Mouse (Mus musculus) forebrain, embryonic 12.5 days (tissue): Measurements from ENCODE around the gene Glt8d2. TPM values are rescaled to one million over a fixed set of nuclear protein-coding genes. Genes with fewer than 3 reads are reported as not detected.
"Not testable (repeated sequence)": the region's sequence is repeated elsewhere in the genome, so short reads cannot be mapped to it uniquely, and the experiment has no call there.

Experiments
- ATAC-seq: fragments of 200-750 bp; cut with Nextera tagmentation; 2 replicates; pipeline ENCODE4 v1.8.0; 2017; ENCODE audit warnings: moderate TSS enrichment; ENCODE audit not compliant: low FRiP score
- H3K27ac ChIP-seq: fragments of 300-500 bp; sonication (generic); 2 replicates; pipeline ENCODE4 v1.5.1; 2016; ENCODE audit warnings: mild to moderate bottlenecking
- H3K27me3 ChIP-seq: fragments of 300-500 bp; sonication (generic); 2 replicates; pipeline ENCODE4 v1.6.1; 2016; ENCODE audit warnings: mild to moderate bottlenecking
- H3K36me3 ChIP-seq: fragments of 300-500 bp; sonication (generic); replicated peaks from 2 replicates; pipeline ENCODE4 v1.6.1; 2016; ENCODE audit warnings: mild to moderate bottlenecking
- H3K4me1 ChIP-seq: fragments of 300-500 bp; sonication (generic); 2 replicates; pipeline ENCODE4 v1.6.1; 2016
- H3K4me2 ChIP-seq: fragments of 300-500 bp; sonication (generic); 2 replicates; pipeline ENCODE4 v1.6.1; 2016; ENCODE audit warnings: mild to moderate bottlenecking, moderate library complexity
- H3K4me3 ChIP-seq: fragments of 300-500 bp; sonication (generic); replicated peaks from 2 replicates; pipeline ENCODE4 v1.5.1; 2016; ENCODE audit warnings: mild to moderate bottlenecking
- H3K9ac ChIP-seq: fragments of 300-500 bp; sonication (generic); 2 replicates; pipeline ENCODE4 v1.6.1; 2016; ENCODE audit warnings: mild to moderate bottlenecking
- H3K9me3 ChIP-seq: fragments of 300-500 bp; sonication (generic); 2 replicates; pipeline ENCODE4 v1.6.1; 2016
- WGBS: fragments of 180-500 bp; shearing (Covaris S2); methylation state at CpG from one replicate; pipeline ENCODE4 v1.1.7; 2016; 5-methylcytosine and 5-hydroxymethylcytosine counted together
- polyA plus RNA-seq: library from polyadenylated mRNA; unstranded; fragments of >200 nt; fragmentation: Nextera tagmentation; extraction: Ambion mirVana; gene quantifications from 2 replicates; pipeline ENCODE4 v1.2.1, GENCODE M21; 2016

The Glt8d2 gene
- polyA plus RNA-seq, 1 experiment from 2014 or later: 2.9 TPM

DNA sequence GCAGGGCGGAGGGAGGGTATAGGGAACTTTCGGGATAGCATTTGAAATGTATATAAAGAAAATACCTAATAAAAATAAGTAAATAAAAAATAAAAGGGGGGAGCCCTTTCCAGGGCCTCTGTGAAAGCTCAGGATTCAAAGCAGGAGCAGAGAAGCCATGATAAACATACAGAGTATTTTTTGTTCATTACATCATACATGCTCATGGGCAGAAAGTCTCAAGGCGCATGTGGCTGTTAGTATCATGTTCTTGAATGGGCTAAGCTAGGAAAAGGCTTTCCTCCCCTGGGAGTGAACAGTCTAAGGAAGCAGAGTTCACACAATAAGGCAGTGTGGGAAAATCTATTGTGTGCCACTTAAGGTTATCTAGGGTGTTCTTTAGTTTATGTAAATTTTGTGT lies 54.1 kb downstream of the Glt8d2 start:
- H3K27ac ChIP-seq: no peak overlapping the region
- peaks cover 5% of the 10 kb centered on the region for H3K4me1 ChIP-seq
- H3K4me2 ChIP-seq: no peak overlapping the region
- H3K4me3 ChIP-seq: no peak overlapping the region
- H3K9ac ChIP-seq: no peak overlapping the region
- H3K36me3 ChIP-seq: peaks cover 77% of the 10 kb centered on the region
- H3K9me3 ChIP-seq: no peaks in the 10 kb centered on the region
- H3K27me3 ChIP-seq: no peaks in the 10 kb centered on the region
- WGBS: 95% methylated on average over 3 of the region's 3 CpGs
- no peak for ATAC-seq

- Histone ChIP-seq H3K4me2 (no peak overlapping the region), H3K9ac (no peak overlapping the region), H3K9me3 (no peaks in the 10 kb centered on the region), H3K36me3 (peaks cover 58% of the 10 kb centered on the region), H3K27ac (no peak overlapping the region), H3K4me1 (peaks cover 15% of the 10 kb centered on the region), H3K27me3 (no peaks in the 10 kb centered on the region), H3K4me3 (no peak overlapping the region)
- ATAC-seq: no peak
- WGBS: 98% methylated on average over 7 of the region's 7 CpGs
Observed at GRCm38 (mm10) chr10:82634348-82634747, 56.1 kb downstream of the Glt8d2 start.

DNA sequence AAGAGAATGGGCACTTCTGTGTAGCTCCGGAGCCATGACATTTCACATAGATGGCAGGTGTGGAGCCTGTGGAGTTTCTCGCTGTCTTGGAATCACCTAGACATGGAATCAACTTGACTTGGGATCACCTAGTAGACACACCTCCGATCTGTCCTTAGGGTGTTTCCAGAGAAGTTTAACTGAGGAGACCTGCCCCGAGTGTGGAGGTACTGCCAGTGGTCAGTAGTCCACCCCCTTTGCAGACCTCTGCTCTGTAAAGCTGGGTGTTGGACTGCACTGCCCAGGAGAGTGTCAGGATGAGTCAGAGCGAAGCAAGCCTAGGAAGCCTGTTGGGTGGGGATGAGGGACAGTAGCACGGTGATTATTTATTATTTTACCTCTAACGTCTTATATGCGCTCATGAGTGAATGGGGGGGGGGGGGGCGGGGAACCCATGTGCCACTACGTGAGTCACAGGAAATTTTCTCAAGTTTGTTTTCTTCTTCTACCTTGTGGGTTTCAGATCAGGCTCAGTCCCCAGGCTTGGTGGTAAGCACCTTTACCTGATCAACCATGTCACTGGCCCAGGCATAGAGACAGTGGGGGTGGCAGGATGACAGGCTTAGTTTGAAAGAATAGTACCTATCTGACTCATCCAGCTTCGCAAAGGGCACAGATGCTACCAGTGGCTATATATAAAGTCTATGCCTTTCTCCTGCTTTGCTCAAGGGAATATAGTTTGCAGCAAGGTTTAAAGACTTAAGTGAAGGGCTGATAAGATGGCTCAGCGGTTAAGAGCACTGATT lies 57.8 kb downstream of the Glt8d2 start:
- Histone ChIP-seq H3K4me2 (no peak overlapping the region), H3K27me3 (no peaks in the 10 kb centered on the region), H3K9me3 (no peaks in the 10 kb centered on the region), H3K36me3 (peaks cover 44% of the 10 kb centered on the region), H3K4me1 (peaks cover 19% of the 10 kb centered on the region), H3K9ac (no peak overlapping the region), H3K27ac (no peak overlapping the region), H3K4me3 (no peak overlapping the region)
- no peak for ATAC-seq
- 99% methylated on average over 12 of the region's 12 CpGs for WGBS

- no peak for ATAC-seq
- H3K9ac ChIP-seq: 0 out of 2 replicates have a peak overlapping the region, but pooled peaks have one; percentile 89
- peak overlapping the region; percentile 78 for H3K4me3 ChIP-seq
- no peaks in the 10 kb centered on the region for H3K27me3 ChIP-seq
- peaks cover 19% of the 10 kb centered on the region for H3K4me1 ChIP-seq
- peak overlapping the region; percentile 75 for H3K4me2 ChIP-seq
- WGBS: 80% methylated on average over 7 of the region's 7 CpGs
- no peak overlapping the region for H3K27ac ChIP-seq
- peaks cover 32% of the 10 kb centered on the region for H3K36me3 ChIP-seq
- H3K9me3 ChIP-seq: no peaks in the 10 kb centered on the region
Observed at GRCm38 (mm10) chr10:82631133-82631532, 59.3 kb downstream of the Glt8d2 start.

DNA sequence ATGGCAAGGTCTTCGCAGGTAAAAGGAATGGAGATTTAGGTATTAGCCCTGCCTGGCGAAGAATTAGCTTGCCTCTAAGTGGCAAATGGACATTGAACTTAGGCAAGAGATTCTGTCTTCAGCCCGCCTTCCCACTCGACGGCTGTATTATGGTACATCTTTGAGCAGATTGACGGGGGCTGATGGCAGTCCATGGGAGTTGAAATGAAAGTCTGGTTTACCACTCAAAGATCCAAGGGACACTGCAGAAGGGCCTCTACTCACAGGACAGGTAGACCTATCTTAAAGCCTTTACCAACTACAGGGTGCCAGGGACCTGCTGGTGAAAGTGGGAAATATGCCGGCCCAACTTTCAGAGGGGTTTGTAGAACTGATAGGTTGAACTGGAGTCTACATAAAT lies 60.0 kb downstream of the Glt8d2 start:
- ATAC-seq: no peak
- peak overlapping the region; percentile 78 for H3K4me3 ChIP-seq
- H3K9ac ChIP-seq: peak overlapping the region; percentile 89
- whole genome bisulfite sequencing: 25% methylated on average over 7 of the region's 7 CpGs
- H3K4me2 ChIP-seq: peak overlapping the region; percentile 75
- peaks cover 19% of the 10 kb centered on the region for H3K4me1 ChIP-seq
- no peaks in the 10 kb centered on the region for H3K9me3 ChIP-seq
- H3K27ac ChIP-seq: no peak overlapping the region
- no peaks in the 10 kb centered on the region for H3K27me3 ChIP-seq
- H3K36me3 ChIP-seq: peaks cover 30% of the 10 kb centered on the region

DNA sequence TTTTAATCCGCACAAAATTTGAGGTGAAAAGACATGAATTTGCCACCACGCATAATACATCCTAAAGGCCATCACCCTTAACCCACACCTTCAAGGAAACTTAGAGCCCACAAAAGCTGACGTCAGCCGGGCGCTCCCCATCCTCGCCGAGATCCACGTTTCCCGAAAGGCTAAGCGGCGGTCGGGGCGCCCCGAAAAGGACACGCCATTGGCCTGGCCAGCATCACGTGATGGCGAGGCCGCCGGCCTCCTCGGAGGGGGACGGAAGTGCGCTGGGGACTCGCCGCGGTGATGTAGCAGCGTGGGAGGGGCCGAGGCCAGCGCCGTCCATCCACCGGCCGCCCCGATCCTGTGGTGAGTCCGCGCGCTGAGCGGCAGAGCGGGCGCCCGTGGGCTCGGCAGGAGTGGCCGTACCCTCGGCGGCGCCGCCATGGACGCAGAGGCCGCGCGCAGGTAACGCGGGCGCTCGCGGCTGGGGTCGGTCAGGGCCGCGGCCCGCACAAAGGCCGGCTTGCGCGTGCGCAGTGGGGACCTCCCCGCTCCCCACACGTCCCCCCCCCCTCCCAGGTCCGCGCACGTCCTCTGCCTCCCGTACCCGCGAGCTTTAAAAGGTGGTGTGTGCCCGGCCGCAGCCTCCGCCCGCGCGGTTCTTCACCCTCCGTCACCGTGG lies 60.7 kb downstream of the Glt8d2 start, which contains the start of gene Tdg:
Gene Tdg, plus strand, starts transcription at position 243 of the 670 bp plus-strand sequence.
- H3K9ac ChIP-seq: peak within 1 kb of the TSS; percentile 89
- not testable (repeated sequence) for H3K9me3 ChIP-seq, H3K27me3 ChIP-seq
- H3K4me3 ChIP-seq: peak within 1 kb of the TSS; percentile 78
- peak within 1 kb of the TSS; percentile 83 for H3K4me2 ChIP-seq
- peak; percentile 98 for ATAC-seq
- under 1% methylated on average over 69 of the region's 78 CpGs for WGBS
- peaks cover 19% of the 10 kb centered on the region for H3K4me1 ChIP-seq
- peaks cover 26% of the 10 kb centered on the region for H3K36me3 ChIP-seq
- peak within 1 kb of the TSS; percentile 93 for H3K27ac ChIP-seq

DNA sequence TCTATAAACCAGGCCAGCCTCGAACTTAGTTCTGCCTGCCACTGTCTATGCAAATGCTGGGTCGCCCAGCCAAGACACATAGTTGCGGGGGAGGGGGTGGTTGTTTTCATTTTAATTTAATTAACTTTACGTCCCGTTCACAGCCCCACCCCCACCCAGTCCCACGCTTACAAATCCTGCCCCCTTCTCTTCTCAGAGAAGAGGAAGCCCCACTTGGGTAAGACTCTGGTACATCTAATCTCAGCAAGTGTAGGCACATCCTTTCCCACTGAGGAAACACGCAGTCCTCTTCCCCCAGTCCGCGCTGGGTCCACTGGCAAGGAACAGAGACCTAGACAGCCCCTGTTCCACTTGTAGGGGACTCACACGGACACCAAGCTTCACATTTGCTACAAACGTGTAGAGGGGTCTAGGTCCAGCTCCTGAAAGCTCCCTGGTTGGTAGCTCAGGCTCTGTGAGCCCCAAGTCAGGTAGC lies 61.3 kb downstream of the Glt8d2 start:
- Histone ChIP-seq H3K4me2 (peak overlapping the region; percentile 83), H3K27me3 (no peaks in the 10 kb centered on the region), H3K4me1 (peaks cover 19% of the 10 kb centered on the region), H3K36me3 (peaks cover 22% of the 10 kb centered on the region), H3K4me3 (peak overlapping the region; percentile 78), H3K27ac (peak overlapping the region; percentile 93), H3K9me3 (no peaks in the 10 kb centered on the region), H3K9ac (peak overlapping the region; percentile 89)
- ATAC-seq: peak; percentile 61; the same call in 1 of the 2 replicates
- 7% methylated on average over 11 of the region's 11 CpGs for WGBS

- peak; percentile 45 for ATAC-seq
- H3K27me3 ChIP-seq, H3K36me3 ChIP-seq, H3K4me1 ChIP-seq, H3K9me3 ChIP-seq: not testable (repeated sequence)
- H3K4me3 ChIP-seq: peak overlapping the region; percentile 72
- H3K4me2 ChIP-seq: peak overlapping the region; percentile 59
- WGBS: 5% methylated on average over 2 of the region's 2 CpGs
- peak overlapping the region; percentile 84 for H3K27ac ChIP-seq
- H3K9ac ChIP-seq: peak overlapping the region; percentile 75
Observed at GRCm38 (mm10) chr10:82623553-82623932, 66.9 kb downstream of the Glt8d2 start.

- peak within 1 kb of the TSS; percentile 59 for H3K4me2 ChIP-seq
- peak within 1 kb of the TSS; percentile 75 for H3K9ac ChIP-seq
- H3K4me1 ChIP-seq: peaks cover 6% of the 10 kb centered on the region
- WGBS: under 1% methylated on average over 56 of the region's 61 CpGs
- H3K9me3 ChIP-seq: no peaks in the 10 kb centered on the region
- peak; percentile 90 for ATAC-seq
- H3K4me3 ChIP-seq: peak within 1 kb of the TSS; percentile 72
- H3K36me3 ChIP-seq: 0 out of 2 replicates have a peak, but pooled peaks cover 5% of the 10 kb centered on the region
- peak within 1 kb of the TSS; percentile 84 for H3K27ac ChIP-seq
- H3K27me3 ChIP-seq: no peaks in the 10 kb centered on the region
Observed at GRCm38 (mm10) chr10:82622671-82623552, 67.5 kb downstream of the Glt8d2 start, which contains the start of gene 1190007I07Rik. TSS of gene 1190007I07Rik (minus strand) at chr10:82623228.

- Histone ChIP-seq H3K4me2 (peak overlapping the region; percentile 59), H3K9me3 (no peaks in the 10 kb centered on the region), H3K27ac (no peak overlapping the region), H3K9ac (peak overlapping the region; percentile 75), H3K4me1 (peaks cover 6% of the 10 kb centered on the region), H3K36me3 (0 out of 2 replicates have a peak, but pooled peaks cover 5% of the 10 kb centered on the region), H3K4me3 (peak overlapping the region; percentile 72), H3K27me3 (no peaks in the 10 kb centered on the region)
- WGBS: 36% methylated on average over 9 of the region's 9 CpGs
- ATAC-seq: no peak
Observed at GRCm38 (mm10) chr10:82622235-82622634, 68.2 kb downstream of the Glt8d2 start.
